Mouse (Mus musculus) hindbrain, embryonic 11.5 days (tissue): ENCODE data around the gene Olfr1178. TPM values are rescaled to one million over a fixed set of nuclear protein-coding genes. Genes with fewer than 3 reads are reported as not detected.
A peak's percentile ranks its signal among the peaks of the same experiment; 100 is the strongest.

Experiments
- ATAC-seq: fragments of 200-750 bp; cut with Nextera tagmentation; 2 replicates; pipeline ENCODE4 v1.8.0; 2017; ENCODE audit warnings: mild to moderate bottlenecking, moderate TSS enrichment, moderate library complexity; ENCODE audit not compliant: low FRiP score
- DNase-seq: peaks from one replicate; pipeline ENCODE4 v3.0.0-alpha.2; 2015; ENCODE audit warnings: low spot score
- H3K27ac ChIP-seq: fragments of 300-500 bp; sonication (generic); 2 replicates; pipeline ENCODE4 v1.5.1; 2014; ENCODE audit warnings: mild to moderate bottlenecking, low read depth, low read length
- H3K27me3 ChIP-seq: fragments of 300-500 bp; sonication (generic); 2 replicates; pipeline ENCODE4 v1.6.1; 2014; ENCODE audit warnings: mild to moderate bottlenecking, low read length, moderate library complexity, mixed read lengths; ENCODE audit not compliant: control insufficient read depth, insufficient read depth
- H3K36me3 ChIP-seq: fragments of 300-500 bp; sonication (generic); 2 replicates; pipeline ENCODE4 v1.6.1; 2014; ENCODE audit warnings: mild to moderate bottlenecking, low read length, moderate library complexity, mixed read lengths; ENCODE audit not compliant: control insufficient read depth, insufficient read depth
- H3K4me1 ChIP-seq: fragments of 300-500 bp; sonication (generic); replicated peaks from 2 replicates; pipeline ENCODE4 v1.6.1; 2014; ENCODE audit warnings: low read length, mixed read lengths; ENCODE audit not compliant: control insufficient read depth, insufficient read depth
- H3K4me2 ChIP-seq: fragments of 300-500 bp; sonication (generic); replicated peaks from 2 replicates; pipeline ENCODE4 v1.6.1; 2014; ENCODE audit warnings: mild to moderate bottlenecking, low read depth, low read length
- H3K4me3 ChIP-seq: fragments of 300-500 bp; sonication (generic); 2 replicates; pipeline ENCODE4 v1.5.1; 2014; ENCODE audit warnings: low read depth, low read length
- H3K9ac ChIP-seq: fragments of 300-500 bp; sonication (generic); 2 replicates; pipeline ENCODE4 v1.6.1; 2014; ENCODE audit warnings: low read depth, low read length
- H3K9me3 ChIP-seq: fragments of 300-500 bp; sonication (generic); 2 replicates; pipeline ENCODE4 v1.6.1; 2016; ENCODE audit warnings: low read length; ENCODE audit not compliant: control insufficient read depth
- WGBS: fragments of 180-500 bp; shearing (Covaris S2); extraction: QIAGEN DNeasy Blood & Tissue Kit; methylation state at CpG from one replicate; pipeline ENCODE4 v1.1.7; 2014; 5-methylcytosine and 5-hydroxymethylcytosine counted together
- polyA plus RNA-seq: library from polyadenylated mRNA; unstranded; fragments of >200 nt; fragmentation: Nextera tagmentation; extraction: Ambion mirVana; gene quantifications from 2 replicates; pipeline ENCODE4 v1.2.1, GENCODE M21; 2014

Gene Olfr1178
- polyA plus RNA-seq, result not detected in 2 replicates

DNA sequence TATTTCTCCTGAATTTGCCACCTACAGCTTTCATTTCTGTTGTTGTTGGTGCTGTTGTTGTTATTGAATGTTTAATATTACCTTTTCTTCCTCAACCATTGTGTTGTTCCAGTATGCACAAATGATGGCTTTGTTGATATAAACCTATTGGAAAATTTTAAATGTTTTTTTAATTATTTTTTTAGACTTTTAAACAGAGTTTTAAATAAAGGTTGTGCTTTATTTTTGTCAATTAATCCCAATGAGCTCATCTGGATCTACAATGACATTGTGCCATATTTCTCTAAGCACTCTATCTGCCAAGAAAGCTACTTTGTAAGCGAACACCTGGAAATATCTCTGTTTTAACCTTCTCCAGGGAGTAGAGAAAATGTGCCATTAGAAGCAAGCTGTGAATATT lies at the start of gene Olfr1178:
TSS of gene Olfr1178 (plus strand) at position 301 of the 400 bp plus-strand sequence.
- DNase-seq (no peak), ATAC-seq (no peak)
- H3K4me1 ChIP-seq, result no peaks in the 10 kb centered on the region
- no peak within 1 kb of the TSS for H3K4me3 ChIP-seq
- H3K27ac ChIP-seq, result no peak within 1 kb of the TSS
- no peaks in the 10 kb centered on the region for H3K27me3 ChIP-seq
- WGBS, result 85% methylated on average over 1 of the region's 1 CpGs
- H3K9ac ChIP-seq, result no peak within 1 kb of the TSS
- no peak within 1 kb of the TSS for H3K4me2 ChIP-seq
- no peaks in the 10 kb centered on the region for H3K36me3 ChIP-seq
- H3K9me3 ChIP-seq, result no peaks in the 10 kb centered on the region

- Histone ChIP-seq H3K4me3 (no peak within 1 kb of the TSS), H3K9ac (no peak within 1 kb of the TSS), H3K4me2 (no peak within 1 kb of the TSS), H3K27me3 (no peaks in the 10 kb centered on the region), H3K36me3 (no peaks in the 10 kb centered on the region), H3K27ac (no peak within 1 kb of the TSS), H3K4me1 (no peaks in the 10 kb centered on the region), H3K9me3 (no peaks in the 10 kb centered on the region)
- no peak for ATAC-seq
- no peak for DNase-seq
- 83% methylated on average over 1 of the region's 1 CpGs for WGBS
Measured at GRCm38 (mm10) chr2:88346392-88346791, 40.5 kb upstream of the Olfr1178 start, which contains the start of gene Olfr1177-ps. Gene Olfr1177-ps (minus strand): TSS chr2:88346492.

- ATAC-seq (peak; percentile 35; the same call in 1 of the 2 replicates), DNase-seq (peak; percentile 46)
- Histone ChIP-seq H3K27me3 (no peaks in the 10 kb centered on the region), H3K36me3 (no peaks in the 10 kb centered on the region), H3K4me3 (no peak overlapping the region), H3K27ac (no peak overlapping the region), H3K4me1 (no peaks in the 10 kb centered on the region), H3K4me2 (no peak overlapping the region), H3K9ac (no peak overlapping the region), H3K9me3 (no peaks in the 10 kb centered on the region)
- 2% methylated on average over 2 of the region's 2 CpGs for WGBS
Measured at GRCm38 (mm10) chr2:88356304-88356703, 30.6 kb upstream of the Olfr1178 start.

DNA sequence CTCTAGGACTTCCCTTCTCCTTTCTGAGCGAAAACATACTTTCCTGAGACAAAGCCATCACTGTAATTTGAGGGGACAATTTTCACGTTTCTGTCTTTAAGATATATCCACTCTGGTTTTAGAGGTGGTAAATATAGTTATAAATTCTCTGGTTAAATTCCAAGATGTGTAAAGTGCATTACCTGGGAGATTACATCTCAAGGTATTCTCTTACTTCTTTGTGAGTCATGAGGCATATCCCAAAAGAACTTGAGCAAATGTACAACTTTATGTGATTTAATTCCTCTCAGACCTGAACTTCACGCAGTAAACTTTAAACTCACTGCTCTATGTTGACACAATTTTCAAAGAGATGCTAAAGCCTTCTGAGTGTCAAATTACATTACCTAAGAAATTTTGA lies 19.5 kb downstream of the Olfr1178 start, which contains the start of gene Olfr1179:
TSS of gene Olfr1179 (minus strand) at position 101 of the 400 bp plus-strand sequence.
- Histone ChIP-seq H3K27ac (no peak within 1 kb of the TSS), H3K9ac (no peak within 1 kb of the TSS), H3K9me3 (no peaks in the 10 kb centered on the region), H3K36me3 (no peaks in the 10 kb centered on the region), H3K4me2 (no peak within 1 kb of the TSS), H3K4me1 (no peaks in the 10 kb centered on the region), H3K4me3 (no peak within 1 kb of the TSS), H3K27me3 (no peaks in the 10 kb centered on the region)
- ATAC-seq (no peak), DNase-seq (no peak)
- WGBS, result 89% methylated on average over 3 of the region's 3 CpGs

GRCm38 (mm10) chr2:88419051-88419450 lies 32.2 kb downstream of the Olfr1178 start, which contains the start of gene Olfr1180:
Gene Olfr1180 (minus strand): TSS chr2:88419151.
- Histone ChIP-seq H3K9me3 (no peaks in the 10 kb centered on the region), H3K4me3 (no peak within 1 kb of the TSS), H3K9ac (no peak within 1 kb of the TSS), H3K27me3 (no peaks in the 10 kb centered on the region), H3K27ac (no peak within 1 kb of the TSS), H3K36me3 (no peaks in the 10 kb centered on the region), H3K4me1 (no peaks in the 10 kb centered on the region), H3K4me2 (no peak within 1 kb of the TSS)
- no peak for ATAC-seq
- DNase-seq, result no peak
- 89% methylated on average over 2 of the region's 2 CpGs for WGBS

- H3K27ac ChIP-seq, result no peak within 1 kb of the TSS
- no peak for DNase-seq
- no peak for ATAC-seq
- no peaks in the 10 kb centered on the region for H3K27me3 ChIP-seq
- H3K4me3 ChIP-seq, result no peak within 1 kb of the TSS
- H3K36me3 ChIP-seq, result no peaks in the 10 kb centered on the region
- H3K4me1 ChIP-seq, result no peaks in the 10 kb centered on the region
- H3K9me3 ChIP-seq, result no peaks in the 10 kb centered on the region
- H3K9ac ChIP-seq, result no peak within 1 kb of the TSS
- H3K4me2 ChIP-seq, result no peak within 1 kb of the TSS
- 91% methylated on average over 1 of the region's 1 CpGs for WGBS
Measured at GRCm38 (mm10) chr2:88426071-88426470, 39.2 kb downstream of the Olfr1178 start, which contains the start of gene Olfr1181. Gene Olfr1181 (minus strand): TSS chr2:88426171.

- 88% methylated on average over 1 of the region's 1 CpGs for WGBS
- H3K4me2 ChIP-seq, result no peak within 1 kb of the TSS
- H3K36me3 ChIP-seq, result no peaks in the 10 kb centered on the region
- no peak within 1 kb of the TSS for H3K9ac ChIP-seq
- no peak for ATAC-seq
- DNase-seq, result no peak
- no peak within 1 kb of the TSS for H3K27ac ChIP-seq
- no peak within 1 kb of the TSS for H3K4me3 ChIP-seq
- no peaks in the 10 kb centered on the region for H3K9me3 ChIP-seq
- no peaks in the 10 kb centered on the region for H3K27me3 ChIP-seq
- H3K4me1 ChIP-seq, result no peaks in the 10 kb centered on the region
Measured at GRCm38 (mm10) chr2:88449031-88449430, 62.2 kb downstream of the Olfr1178 start, which contains the start of gene Gm13757. Gene Gm13757 (minus strand): TSS chr2:88449131.

Other genes starting within 250 kb of the Olfr1178 start
- not detected in 2 replicates for gene Olfr1167, start 231.9 kb upstream of the Olfr1178 start, polyA plus RNA-seq
- gene Olfr1168, start 205.2 kb upstream of the Olfr1178 start, polyA plus RNA-seq, result not detected in 2 replicates
- not detected in 2 replicates for gene Olfr1170, start 158.7 kb upstream of the Olfr1178 start, polyA plus RNA-seq
- not detected in 2 replicates for gene Olfr1173, start 107.2 kb upstream of the Olfr1178 start, polyA plus RNA-seq
- gene Olfr1174-ps, start 71.9 kb upstream of the Olfr1178 start, polyA plus RNA-seq, result not detected in 2 replicates
- gene Olfr1175-ps, start 59.8 kb upstream of the Olfr1178 start, polyA plus RNA-seq, result not detected in 2 replicates
- not detected in 2 replicates for gene Olfr1176, start 50.3 kb upstream of the Olfr1178 start, polyA plus RNA-seq
- not detected in 2 replicates for gene Olfr1177-ps, start 40.6 kb upstream of the Olfr1178 start, polyA plus RNA-seq
- not detected in 2 replicates for gene Olfr1179, start 19.4 kb downstream of the Olfr1178 start, polyA plus RNA-seq
- gene Olfr1180, start 32.1 kb downstream of the Olfr1178 start, polyA plus RNA-seq, result not detected in 2 replicates
- not detected in 2 replicates for gene Olfr1181, start 39.1 kb downstream of the Olfr1178 start, polyA plus RNA-seq
- gene Gm13757, start 62.1 kb downstream of the Olfr1178 start, polyA plus RNA-seq, result not detected in 2 replicates
- gene Olfr1183, start 67.8 kb downstream of the Olfr1178 start, polyA plus RNA-seq, result not detected in 2 replicates
- not detected in 2 replicates for gene Olfr1184, start 96.5 kb downstream of the Olfr1178 start, polyA plus RNA-seq
- gene Olfr1185-ps1, start 106.3 kb downstream of the Olfr1178 start, polyA plus RNA-seq, result not detected in 2 replicates
- gene Olfr1186, start 131.5 kb downstream of the Olfr1178 start, polyA plus RNA-seq, result not detected in 2 replicates
- not detected in 2 replicates for gene Olfr1188, start 169.9 kb downstream of the Olfr1178 start, polyA plus RNA-seq
- gene Olfr1189, start 199.4 kb downstream of the Olfr1178 start, polyA plus RNA-seq, result not detected in 2 replicates